In the genomic region with DNA sequence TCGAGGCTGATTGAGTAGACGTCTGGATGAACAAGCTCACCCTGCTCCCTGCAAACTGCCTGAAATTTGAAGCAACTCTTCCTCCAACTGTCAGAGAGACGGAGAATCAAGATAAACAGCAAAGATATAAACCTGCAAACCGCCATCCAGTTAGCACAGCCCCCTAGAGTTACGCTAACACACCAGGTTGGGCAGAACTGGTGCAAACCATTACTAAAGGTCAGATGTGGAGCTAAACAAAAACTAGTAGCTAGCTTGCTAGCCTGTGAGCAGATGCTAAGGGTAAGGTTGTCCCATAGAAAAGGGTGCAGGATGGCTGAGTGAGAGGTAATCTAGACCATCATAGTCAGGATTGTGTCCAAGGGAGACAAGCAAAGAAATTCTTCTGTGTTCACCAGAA, we compare ENCODE assay signal across 24 mouse cellular contexts.
DNase-seq lines count a peak whose midpoint lies in the region; ATAC-seq and TF ChIP-seq lines count a peak whose summit lies in the region.
"Had no signal": no experiment of that assay in that cellular context is flagged by ENCODE, and none has a peak within 500 bp of the region (broad histone marks: within the 10 kb centered on the region; RNA-seq: fewer than 3 reads in every experiment).

No protein-coding gene starts in this region.

- no peak for DNase-seq in kidney, adult 8-10 months
- no peak for DNase-seq in thymus, adult 2 months
- DNase-seq in thymus, postnatal 14 days: no peak
- no peak for DNase-seq in layer of hippocampus, adult 2 months (ENCODE audit: low spot score in 2 of 2)
- DNase-seq: adrenal gland, postnatal 10 days; cerebellum, adult 11 months; cerebellum, adult 8-10 months; cerebellum, postnatal 14 days; embryo, embryonic 11 days; gastrocnemius, postnatal 10 days; heart, adult 18-20 months; heart, postnatal 10 days; heart, postnatal 4 days had no signal

- peaks cover 15% of the 10 kb centered on the region; the same call in 1 of the 2 replicates for H3K4me1 ChIP-seq in kidney, embryonic 16.5 days (ENCODE audit: insufficient read depth, low read length)
- H3K4me1 ChIP-seq in thymus, adult 2 months (replicated peaks; ENCODE audit: control insufficient read depth, insufficient read depth, low read length): peaks cover 28% of the 10 kb centered on the region
- H3K4me1 ChIP-seq in embryonic facial prominence, embryonic 15.5 days: peaks cover 26% of the 10 kb centered on the region

- TF ChIP-seq CTCF in thymus, adult 2 months (IDR thresholded peaks at IDR 0.05; ENCODE audit: borderline replicate concordance, control insufficient read depth, extremely low read depth, insufficient read depth, low read length, poor library complexity): no peak
- TF ChIP-seq CTCF in layer of hippocampus, adult 2 months (conservative IDR thresholded peaks at IDR 0.05): no peak

- no peak overlapping the region for H3K4me3 ChIP-seq in kidney, embryonic 16.5 days (ENCODE audit: low read length)
- H3K4me3 ChIP-seq in thymus, adult 2 months (ENCODE audit: control insufficient read depth, insufficient read depth, low read length): no peak overlapping the region
- H3K4me3 ChIP-seq in embryonic facial prominence, embryonic 15.5 days (replicated peaks): no peak overlapping the region
- H3K4me3 ChIP-seq in myocyte: no peak overlapping the region
- H3K4me3 ChIP-seq in layer of hippocampus, adult 2 months: no peak overlapping the region
- H3K4me3 ChIP-seq: embryonic facial prominence, embryonic 12.5 days; erythroblast, embryonic 14.5 days; forebrain, embryonic 10.5 days; heart, embryonic 10.5 days; hindbrain, embryonic 12.5 days had no signal

- no peak overlapping the region for H3K4me2 ChIP-seq in kidney, embryonic 16.5 days (replicated peaks; ENCODE audit: low read depth, low read length)
- peak overlapping the region; percentile 21; the same call in 1 of the 2 replicates for H3K4me2 ChIP-seq in embryonic facial prominence, embryonic 15.5 days (replicated peaks)
- H3K4me2 ChIP-seq in myocyte (ENCODE audit: low read depth): peak overlapping the region; percentile 68
- H3K4me2 ChIP-seq: embryonic facial prominence, embryonic 12.5 days; hindbrain, embryonic 12.5 days had no signal

- H3K27ac ChIP-seq in kidney, embryonic 16.5 days (ENCODE audit: low read length): 0 out of 2 replicates have a peak overlapping the region, but pooled peaks have one; percentile 20
- peak overlapping the region; percentile 44; the same call in 1 of the 2 replicates for H3K27ac ChIP-seq in thymus, adult 2 months (ENCODE audit: control insufficient read depth, insufficient read depth, low read length)
- H3K27ac ChIP-seq in embryonic facial prominence, embryonic 15.5 days (replicated peaks): peak overlapping the region; percentile 71
- no peak overlapping the region for H3K27ac ChIP-seq in layer of hippocampus, adult 2 months
- H3K27ac ChIP-seq: embryonic facial prominence, embryonic 12.5 days; forebrain, embryonic 10.5 days; heart, embryonic 10.5 days; hindbrain, embryonic 12.5 days had no signal

- TF ChIP-seq POLR2A in thymus, adult 2 months (IDR thresholded peaks at IDR 0.05; ENCODE audit: control insufficient read depth, extremely low read depth, insufficient read depth, low read length, poor library complexity): no peak
- no peak for TF ChIP-seq POLR2A in myocyte (IDR thresholded peaks at IDR 0.05; ENCODE audit: insufficient read length, low read depth)

- no peaks in the 10 kb centered on the region for H3K36me3 ChIP-seq in kidney, embryonic 16.5 days (ENCODE audit: insufficient read depth, low read length)
- H3K36me3 ChIP-seq in thymus, adult 2 months (ENCODE audit: control insufficient read depth, insufficient read depth, low read length): no peaks in the 10 kb centered on the region
- H3K36me3 ChIP-seq in embryonic facial prominence, embryonic 15.5 days: no peaks in the 10 kb centered on the region
- no peaks in the 10 kb centered on the region for H3K36me3 ChIP-seq in myocyte (ENCODE audit: control insufficient read depth, insufficient read depth)
- H3K36me3 ChIP-seq: embryonic facial prominence, embryonic 12.5 days; forebrain, embryonic 10.5 days; G1E; heart, embryonic 10.5 days; hindbrain, embryonic 12.5 days had no signal

- H3ac ChIP-seq in myocyte (ENCODE audit: control insufficient read depth, insufficient read length): no peak overlapping the region

- no peaks in the 10 kb centered on the region for H3K27me3 ChIP-seq in kidney, embryonic 16.5 days (ENCODE audit: insufficient read depth, low read length)
- no peaks in the 10 kb centered on the region for H3K27me3 ChIP-seq in thymus, adult 2 months (ENCODE audit: control insufficient read depth, insufficient read depth, low read length)
- no peaks in the 10 kb centered on the region for H3K27me3 ChIP-seq in embryonic facial prominence, embryonic 15.5 days
- H3K27me3 ChIP-seq in myocyte (ENCODE audit: control insufficient read depth, insufficient read depth, insufficient read length): no peaks in the 10 kb centered on the region
- H3K27me3 ChIP-seq: embryonic facial prominence, embryonic 12.5 days had no signal

- H3K9ac ChIP-seq in kidney, embryonic 16.5 days (replicated peaks; ENCODE audit: low read length): no peak overlapping the region
- H3K9ac ChIP-seq in embryonic facial prominence, embryonic 15.5 days: no peak overlapping the region
- H3K9ac ChIP-seq: embryonic facial prominence, embryonic 12.5 days; hindbrain, embryonic 12.5 days had no signal

- H3K79me2 ChIP-seq in myocyte (ENCODE audit: control insufficient read depth, insufficient read depth): peaks cover 50% of the 10 kb centered on the region

- WGBS in kidney, embryonic 16.5 days: 49% methylated on average over 5 of the region's 5 CpGs
- WGBS in thymus, adult 2 months: 19% methylated on average over 5 of the region's 5 CpGs
- 52% methylated on average over 5 of the region's 5 CpGs for WGBS in embryonic facial prominence, embryonic 15.5 days

- ATAC-seq in kidney, embryonic 16.5 days (ENCODE audit: low FRiP score, low TSS enrichment): no peak
- ATAC-seq in embryonic facial prominence, embryonic 15.5 days (ENCODE audit: insufficient number of reproducible peaks, low FRiP score, low TSS enrichment, low read depth): no peak
- ATAC-seq: forebrain, embryonic 14.5 days; hindbrain, embryonic 16.5 days had no signal

- H3K9me3 ChIP-seq in kidney, embryonic 16.5 days (ENCODE audit: low read length): no peaks in the 10 kb centered on the region
- no peaks in the 10 kb centered on the region for H3K9me3 ChIP-seq in embryonic facial prominence, embryonic 15.5 days (replicated peaks)
- H3K9me3 ChIP-seq: embryonic facial prominence, embryonic 12.5 days; forebrain, embryonic 10.5 days; heart, embryonic 10.5 days; hindbrain, embryonic 12.5 days had no signal

TF ChIP-seq in myocyte, 11 proteins besides CTCF, POLR2A, EP300 and RAD21:
- no peak for TF ChIP-seq TCF12 (IDR thresholded peaks at IDR 0.05; ENCODE audit: insufficient read depth, poor library complexity, severe bottlenecking)
- TF ChIP-seq POLR2AphosphoS2 (IDR thresholded peaks at IDR 0.05; ENCODE audit: insufficient read length, low read depth): no peak
- TF ChIP-seq USF1 (IDR thresholded peaks at IDR 0.05; ENCODE audit: low read depth): no peak
- TF ChIP-seq REST (IDR thresholded peaks at IDR 0.05; ENCODE audit: insufficient read depth, insufficient read length): no peak
- TF ChIP-seq TCF3 (IDR thresholded peaks at IDR 0.05; ENCODE audit: insufficient read length, low read depth): no peak
- no peak for TF ChIP-seq SRF (IDR thresholded peaks at IDR 0.05; ENCODE audit: control insufficient read depth, insufficient read length, low read depth)
- TF ChIP-seq MYOD1 (IDR thresholded peaks at IDR 0.05; ENCODE audit: control insufficient read depth in 1 of 3, insufficient read length in 2 of 3, low read depth in 2 of 3): no peak
- no peak for TF ChIP-seq MAX (IDR thresholded peaks at IDR 0.05; ENCODE audit: low read depth)
- no peak for TF ChIP-seq E2F4 (IDR thresholded peaks at IDR 0.05; ENCODE audit: insufficient read depth)
- no peak for TF ChIP-seq CEBPB (IDR thresholded peaks at IDR 0.05; ENCODE audit: insufficient read depth, poor library complexity, severe bottlenecking)
- no peak for TF ChIP-seq MYOG (IDR thresholded peaks at IDR 0.05; ENCODE audit: control insufficient read depth in 1 of 3, insufficient read depth in 1 of 3, insufficient read length in 2 of 3, low read depth in 2 of 3)
